Mouse (Mus musculus) adrenal gland, adult 18-20 months (tissue): Measurements from ENCODE around the gene Avil. TPM values are rescaled to one million over a fixed set of nuclear protein-coding genes. Genes with fewer than 3 reads are reported as not detected.
A peak's percentile ranks its signal among the peaks of the same experiment; 100 is the strongest.

ENCODE experiments used
- DNase-seq, 2 experiments: peaks; one replicate each; pipeline ENCODE4 v3.0.0; 2021 to 2022; ENCODE audit warnings: low spot score in 2 of 2
- total RNA-seq, 2 experiments: library from RNA; stranded (reverse); gene quantifications; 1 replicate in 1 of 2; 2 replicates in 1 of 2; pipeline ENCODE4 v1.2.3; 2021

Gene Avil
- total RNA-seq, 2 experiments from 2014 or later: 0.67 to 5.5 TPM

DNA sequence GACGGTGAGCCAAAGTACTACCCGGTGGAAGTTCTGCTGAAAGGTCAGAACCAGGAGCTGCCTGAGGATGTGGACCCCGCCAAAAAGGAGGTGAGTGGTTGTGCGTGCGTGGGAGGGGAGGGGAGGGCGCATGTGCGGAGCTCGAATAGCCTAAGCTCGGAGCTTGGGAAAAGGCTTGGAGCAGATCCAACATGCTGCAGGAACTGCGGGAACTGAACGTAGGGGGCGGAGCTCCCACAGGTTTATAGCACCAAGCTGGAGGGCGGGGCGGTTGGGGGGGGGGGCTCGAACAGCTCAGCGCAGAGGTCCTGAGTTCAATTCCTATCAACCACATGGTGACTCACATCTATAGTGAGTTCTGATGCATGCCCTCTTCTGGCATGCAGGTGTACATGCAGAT is 17.9 kb downstream of the Avil start:
- no peak for DNase-seq

DNA sequence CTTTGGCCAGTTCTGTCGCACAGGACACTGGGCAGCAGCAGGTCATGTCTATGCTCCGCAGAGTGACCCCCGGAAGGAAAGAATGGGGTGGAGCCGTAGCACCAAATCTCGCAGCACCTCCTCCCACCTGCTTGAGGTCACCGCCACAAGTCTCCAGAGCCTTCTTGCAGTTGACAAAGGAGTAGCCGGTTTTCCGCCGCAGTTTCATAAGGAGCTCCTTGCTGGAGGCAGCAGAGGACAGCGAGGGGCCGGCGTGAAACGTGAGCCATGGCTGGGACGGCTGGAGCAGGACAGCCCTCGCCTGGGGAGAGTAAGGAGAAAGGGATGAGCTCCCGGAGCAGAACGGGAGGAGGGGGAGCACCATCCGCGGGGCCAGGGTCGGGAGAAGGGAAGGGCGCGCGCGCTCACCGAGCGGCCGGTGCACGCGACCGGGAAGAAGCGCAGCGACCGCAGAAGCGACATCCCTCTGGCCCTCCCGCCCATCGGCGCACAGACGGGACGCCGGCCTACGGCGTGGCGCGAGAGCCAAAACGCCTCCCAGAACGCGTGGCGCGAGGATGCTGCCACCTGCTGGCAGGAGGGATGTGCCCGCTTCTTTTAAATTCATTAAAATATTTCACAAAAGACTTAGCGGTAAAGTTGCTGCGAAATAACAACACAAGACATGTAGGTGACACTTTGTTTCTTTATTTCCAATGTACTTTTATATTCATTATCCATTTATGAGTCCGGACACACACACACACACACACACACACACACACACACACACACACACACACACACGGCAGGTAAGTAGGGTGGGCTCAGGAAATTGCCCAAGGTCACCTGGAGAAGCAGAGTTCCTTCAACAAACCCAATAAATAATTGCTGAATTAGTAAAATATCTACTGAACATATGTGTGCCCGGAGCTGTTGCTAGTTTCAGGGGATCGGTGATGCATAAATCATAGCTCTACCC is 30.1 kb downstream of the Avil start, which contains the start of gene Tsfm:
Gene Tsfm (minus strand): TSS at position 505 of the 961 bp plus-strand sequence.
- peak; percentile 94 to 98 for DNase-seq

DNA sequence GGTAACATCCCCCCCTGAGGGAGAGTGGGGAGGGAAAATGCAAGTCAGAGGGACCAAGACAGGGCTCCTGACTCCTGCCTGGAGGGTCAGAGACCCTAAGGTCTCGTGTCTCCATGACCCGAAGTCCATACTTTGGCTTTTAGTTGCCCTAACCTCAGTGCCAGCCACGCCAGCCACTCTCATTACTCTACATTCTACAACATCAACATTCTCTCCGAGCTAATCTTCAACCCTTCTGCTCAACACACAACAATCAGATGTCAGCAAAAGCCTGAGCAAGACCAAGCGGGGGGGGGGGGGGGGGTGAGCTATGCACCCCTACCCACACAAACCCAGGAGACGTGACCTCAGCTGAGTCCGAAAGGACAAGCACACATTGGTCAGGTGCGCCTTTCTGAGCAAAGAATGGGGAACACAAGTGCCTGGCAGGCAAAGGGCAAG is 32.8 kb downstream of the Avil start:
- DNase-seq: no peak

DNA sequence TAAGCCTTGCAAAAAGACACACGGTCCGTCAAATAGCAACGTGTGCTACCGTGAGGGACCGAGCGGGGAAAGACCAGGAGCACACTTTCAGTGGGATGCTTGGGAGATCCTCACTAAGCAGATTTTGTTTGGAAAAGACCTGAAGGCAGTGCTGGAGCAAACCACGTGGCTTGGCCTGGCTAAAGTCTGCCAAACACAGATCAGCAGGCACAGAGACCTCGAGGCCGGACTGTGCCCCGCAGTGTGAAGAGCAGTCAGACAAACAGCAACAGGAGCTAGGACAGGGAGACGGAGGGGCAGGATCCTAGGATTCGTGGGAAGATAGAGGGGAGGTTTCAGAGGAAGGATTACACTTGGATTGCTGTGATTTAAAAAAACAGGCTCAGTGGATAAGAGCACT is 35.8 kb downstream of the Avil start:
- no peak for DNase-seq

DNA sequence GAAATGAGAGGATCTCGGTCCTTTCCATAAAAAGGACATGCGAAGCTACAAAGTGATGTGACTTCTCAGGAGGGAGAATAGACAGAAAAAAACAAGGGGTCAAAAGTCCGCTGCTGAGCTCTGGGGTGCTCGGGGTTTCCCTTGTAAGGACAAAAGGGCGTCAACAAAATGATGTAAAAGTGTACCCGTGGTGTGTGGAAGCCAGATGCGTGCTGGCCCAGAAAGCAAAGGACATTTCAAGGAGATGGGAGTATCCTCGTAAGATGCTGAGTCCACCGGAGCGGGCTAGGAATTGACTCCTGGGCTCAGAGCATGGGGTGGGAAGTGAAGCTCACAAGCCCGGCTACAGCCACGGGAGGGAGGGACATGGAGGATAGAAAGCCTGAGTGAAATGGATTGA is 37.1 kb downstream of the Avil start:
- no peak for DNase-seq

DNA sequence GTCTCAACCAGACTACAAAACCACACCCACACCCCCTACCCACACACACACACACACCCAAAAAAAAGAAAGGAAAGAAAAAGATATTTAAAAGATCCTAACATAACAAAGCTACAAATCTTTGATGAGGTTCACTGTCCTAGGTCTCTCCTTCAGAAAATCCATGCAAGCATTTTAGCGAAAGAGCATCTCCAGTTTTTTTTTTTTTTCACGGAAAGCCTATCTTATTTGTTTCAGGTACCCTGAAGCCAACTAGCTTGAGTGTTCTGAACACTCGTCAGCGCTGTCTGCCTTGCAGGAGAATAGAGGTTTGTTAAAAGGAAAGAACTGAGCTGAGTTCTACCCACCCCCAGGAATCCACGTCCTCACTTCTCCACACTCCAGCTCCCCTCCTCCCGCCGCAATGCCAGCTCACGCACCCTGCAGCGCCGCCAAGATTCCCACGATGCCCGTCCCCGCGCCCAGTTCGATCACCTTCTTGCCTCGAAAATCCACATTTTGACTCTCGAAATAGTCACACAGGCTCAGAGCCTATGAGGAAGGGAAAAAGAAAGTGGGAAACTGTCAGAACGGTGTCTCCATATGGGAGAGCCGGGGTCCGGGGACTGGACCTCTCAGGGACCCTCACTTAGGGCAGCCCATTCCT is 40.2 kb downstream of the Avil start:
- DNase-seq: no peak

DNA sequence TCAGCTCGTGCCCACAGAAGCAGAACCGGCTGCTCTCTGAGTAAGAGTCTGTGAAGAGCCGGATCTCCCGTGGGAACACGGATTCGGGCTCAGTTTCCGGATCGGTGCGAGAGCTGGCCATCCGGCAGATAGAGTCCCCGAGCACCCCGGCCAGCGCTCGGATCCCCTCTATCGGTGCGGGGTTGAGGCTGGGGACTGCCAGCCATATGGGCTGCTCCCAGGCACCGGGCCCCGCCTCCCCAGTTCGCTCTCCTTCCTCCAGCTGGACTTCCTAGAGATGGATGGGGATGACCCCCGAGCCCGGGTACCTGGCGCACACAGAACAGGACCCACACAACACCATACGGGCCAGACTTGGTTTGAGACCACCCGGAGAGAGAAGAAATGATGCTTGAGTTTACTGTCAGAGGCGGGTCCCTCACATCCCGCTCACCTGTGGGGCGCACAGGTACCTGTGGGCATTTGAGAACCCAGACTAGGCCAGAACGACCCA is 40.8 kb downstream of the Avil start, which contains the start of the genes Mettl1 and Eef1akmt3:
Gene Mettl1 (plus strand): TSS at position 141 of the 493 bp plus-strand sequence.
Gene Eef1akmt3 (minus strand): TSS at position 240 of the 493 bp plus-strand sequence.
- peak in 1 of 2 experiments; percentile 57 for DNase-seq

DNA sequence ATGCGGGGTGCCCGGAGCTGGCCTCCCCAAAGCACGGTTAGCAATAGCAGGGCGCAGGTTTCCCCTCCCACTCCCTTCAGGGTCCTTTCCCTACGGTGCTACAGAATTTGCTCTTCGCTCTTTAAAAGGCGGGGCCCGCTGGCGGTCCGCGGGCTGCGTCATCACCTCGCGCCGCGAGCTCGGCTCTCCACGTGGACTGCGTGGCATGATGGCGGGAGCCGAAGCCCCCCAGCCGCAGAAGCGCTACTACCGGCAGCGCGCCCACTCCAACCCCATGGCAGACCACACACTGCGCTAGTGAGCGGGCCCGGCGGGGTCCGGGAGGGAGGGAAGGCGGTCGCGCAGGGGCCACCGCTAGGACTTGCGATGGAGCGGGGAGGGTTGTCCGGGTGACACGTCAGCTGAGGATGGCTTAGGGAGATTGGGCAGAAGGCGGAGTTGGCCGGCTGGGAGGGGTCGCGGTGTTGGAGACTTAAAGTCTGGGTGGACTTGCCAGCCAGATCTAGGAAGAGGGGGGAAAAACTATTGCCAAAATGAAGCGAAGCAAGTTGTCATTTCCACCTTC is 41.3 kb downstream of the Avil start:
- DNase-seq: peak; percentile 87 to 91

DNA sequence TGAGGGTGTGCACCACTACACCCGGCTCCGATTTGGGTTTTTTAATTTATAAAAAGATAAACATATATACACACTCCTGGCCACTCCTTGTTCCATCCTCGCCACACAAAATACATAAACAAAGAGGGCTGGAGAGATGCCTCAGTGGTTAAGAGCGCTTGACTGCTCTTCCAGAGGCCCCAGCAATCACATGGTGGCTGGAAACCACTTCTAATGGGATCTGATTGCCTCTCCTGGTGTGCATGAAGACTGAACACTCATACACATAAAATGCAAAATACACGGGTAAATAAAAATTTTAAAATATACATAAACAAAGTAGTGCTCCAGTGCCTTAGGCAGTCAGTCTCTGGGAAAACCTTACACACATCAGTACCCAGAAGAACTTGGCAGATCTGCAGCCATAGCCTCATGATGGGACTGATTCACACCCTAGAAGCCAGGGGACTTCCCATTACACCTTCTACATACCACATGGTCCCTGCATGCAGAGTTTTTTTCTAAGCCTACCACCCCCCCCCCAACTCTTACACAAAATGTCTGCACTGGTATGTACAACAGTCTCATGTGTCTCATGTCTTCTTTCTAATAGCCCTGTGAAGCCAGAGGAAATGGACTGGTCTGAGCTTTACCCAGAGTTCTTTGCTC is 42.1 kb downstream of the Avil start:
- no peak for DNase-seq

DNA sequence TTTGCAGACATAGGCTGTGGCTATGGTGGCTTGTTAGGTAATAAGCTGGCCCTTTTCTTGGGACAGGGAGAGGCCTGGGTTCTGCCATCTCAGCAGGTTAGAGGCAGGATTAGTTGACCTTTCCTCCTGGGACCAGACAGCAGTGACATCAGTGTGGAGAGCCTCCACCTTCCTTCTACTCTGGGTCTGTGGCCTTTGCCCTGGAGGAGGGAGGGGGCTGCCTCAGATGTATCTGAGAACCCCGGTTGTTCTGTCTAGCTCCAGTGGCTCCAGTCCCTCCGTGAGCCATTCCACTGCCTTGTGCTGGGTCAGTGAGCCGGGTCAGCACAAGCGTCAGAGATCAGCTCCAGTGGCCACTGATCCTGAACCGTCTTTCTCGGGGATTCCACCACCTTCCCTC is 42.7 kb downstream of the Avil start:
- DNase-seq: no peak

DNA sequence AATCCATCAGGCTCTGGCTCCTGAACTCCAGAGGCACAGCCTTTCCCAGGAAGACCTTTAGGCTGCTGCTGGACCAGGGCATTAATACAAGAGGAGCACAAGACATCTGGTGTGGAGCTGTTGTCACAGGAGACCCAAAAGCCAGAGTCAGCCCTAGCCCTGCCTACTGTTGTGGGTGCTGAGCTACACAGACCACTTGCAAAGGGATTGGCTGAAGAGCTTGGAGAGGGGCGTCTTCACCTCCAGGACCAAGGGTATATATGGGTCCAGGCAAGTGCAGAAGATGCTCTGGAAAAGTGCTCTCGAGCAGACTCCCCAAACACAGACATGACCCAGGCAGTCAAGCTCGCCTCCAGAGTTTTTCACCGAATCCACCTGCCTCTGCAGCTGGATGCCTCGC is 47.4 kb downstream of the Avil start, which contains the start of gene Cyp27b1:
Gene Cyp27b1 (plus strand): TSS at position 297 of the 400 bp plus-strand sequence.
- no peak for DNase-seq

DNA sequence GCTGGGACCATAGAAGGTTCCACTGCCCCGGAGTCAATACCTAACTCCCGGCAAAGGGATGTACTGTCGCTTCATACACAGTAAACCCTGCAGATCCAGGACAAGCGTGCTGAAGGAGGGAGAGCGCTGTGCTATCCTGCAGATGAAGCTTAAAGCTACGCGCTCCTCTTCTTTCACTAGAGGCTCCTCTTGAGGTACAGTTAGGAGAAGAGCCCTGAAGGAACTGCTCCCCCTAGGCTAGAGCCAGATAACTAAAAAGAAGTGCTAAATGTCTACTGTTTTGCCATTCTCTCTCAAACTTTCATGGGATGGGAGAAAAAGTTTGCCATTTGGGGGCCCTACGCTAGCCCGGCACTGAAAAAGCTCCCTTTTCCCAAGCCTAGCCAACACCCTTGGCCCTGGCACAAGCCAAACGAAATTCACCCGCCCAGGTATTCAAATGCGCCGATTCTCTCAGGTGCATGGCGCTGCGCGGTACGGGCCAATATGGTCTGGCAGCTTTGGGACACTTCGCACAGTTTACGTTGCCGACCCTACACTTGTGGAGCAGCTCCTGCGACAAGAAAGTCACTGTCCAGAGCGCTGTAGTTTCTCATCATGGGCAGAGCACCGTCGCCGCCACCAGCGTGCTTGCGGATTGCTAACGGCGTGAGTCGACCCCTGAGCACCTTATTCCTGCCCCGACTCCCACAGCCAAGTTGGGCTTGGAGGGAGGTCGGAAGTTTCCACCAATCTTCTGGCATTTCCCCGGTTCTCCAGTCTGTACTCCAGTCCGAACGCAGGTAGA is 48.3 kb downstream of the Avil start:
- no peak for DNase-seq

DNA sequence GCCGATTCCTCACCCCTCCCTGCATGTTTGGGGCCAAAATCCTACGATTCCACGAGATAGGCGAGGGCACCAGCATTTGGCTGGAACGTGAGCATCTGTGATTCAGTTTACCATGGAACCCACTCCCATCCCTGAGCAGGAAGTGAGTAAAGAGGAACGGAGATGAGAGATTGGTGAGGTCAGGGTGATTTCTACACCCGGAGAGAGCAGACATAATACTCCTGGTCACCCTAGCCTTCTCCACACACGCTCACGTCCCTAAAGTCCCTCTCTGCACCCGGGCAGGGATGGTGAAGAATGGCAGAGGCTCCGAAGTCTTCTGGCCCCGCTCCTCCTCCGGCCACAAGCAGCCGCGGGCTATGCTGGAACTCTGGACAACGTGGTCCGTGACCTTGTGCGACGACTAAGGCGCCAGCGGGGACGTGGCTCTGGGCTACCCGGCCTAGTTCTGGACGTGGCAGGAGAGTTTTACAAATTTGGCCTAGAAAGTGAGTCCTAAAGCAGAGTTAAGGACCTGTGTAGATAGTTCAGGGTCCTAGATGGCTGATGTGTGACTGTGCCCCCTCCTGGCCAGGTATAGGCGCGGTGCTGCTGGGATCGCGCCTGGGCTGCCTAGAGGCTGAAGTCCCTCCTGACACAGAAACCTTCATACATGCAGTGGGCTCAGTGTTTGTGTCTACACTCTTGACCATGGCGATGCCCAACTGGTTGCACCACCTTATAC is 49.0 kb downstream of the Avil start:
- DNase-seq: no peak

DNA sequence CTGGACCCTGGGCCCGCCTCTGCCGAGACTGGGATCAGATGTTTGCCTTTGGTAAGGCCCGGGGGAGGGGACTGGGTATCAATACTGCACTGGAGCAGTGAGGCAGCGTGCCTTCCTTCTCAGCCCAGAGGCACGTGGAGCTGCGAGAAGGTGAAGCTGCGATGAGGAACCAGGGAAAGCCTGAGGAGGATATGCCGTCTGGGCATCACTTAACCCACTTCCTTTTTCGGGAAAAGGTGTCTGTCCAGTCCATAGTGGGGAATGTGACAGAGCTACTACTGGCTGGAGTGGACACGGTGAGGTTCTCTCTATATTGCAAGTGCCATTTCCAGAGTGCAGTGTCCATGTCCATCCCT is 49.6 kb downstream of the Avil start:
- no peak for DNase-seq

DNA sequence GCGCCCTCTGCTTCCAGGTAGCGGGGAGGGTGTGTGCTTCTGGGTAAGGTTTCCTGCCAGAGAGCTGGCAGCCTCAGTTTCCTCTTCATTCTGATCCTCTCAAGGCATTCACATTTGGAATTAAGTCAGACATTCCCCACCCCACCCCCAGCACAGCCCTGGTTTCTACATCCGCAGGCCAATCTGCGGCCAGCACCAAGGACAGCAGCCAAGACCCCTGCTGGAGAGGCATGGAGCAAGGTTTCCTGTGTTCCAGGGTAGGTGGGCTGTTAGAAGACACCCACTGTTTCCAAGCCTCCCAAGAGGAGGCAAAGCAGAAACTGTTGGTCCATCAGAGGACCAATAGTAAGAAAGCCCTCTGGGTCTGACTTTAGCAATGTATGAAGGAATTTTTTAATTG is 54.1 kb downstream of the Avil start:
- DNase-seq: no peak

DNA sequence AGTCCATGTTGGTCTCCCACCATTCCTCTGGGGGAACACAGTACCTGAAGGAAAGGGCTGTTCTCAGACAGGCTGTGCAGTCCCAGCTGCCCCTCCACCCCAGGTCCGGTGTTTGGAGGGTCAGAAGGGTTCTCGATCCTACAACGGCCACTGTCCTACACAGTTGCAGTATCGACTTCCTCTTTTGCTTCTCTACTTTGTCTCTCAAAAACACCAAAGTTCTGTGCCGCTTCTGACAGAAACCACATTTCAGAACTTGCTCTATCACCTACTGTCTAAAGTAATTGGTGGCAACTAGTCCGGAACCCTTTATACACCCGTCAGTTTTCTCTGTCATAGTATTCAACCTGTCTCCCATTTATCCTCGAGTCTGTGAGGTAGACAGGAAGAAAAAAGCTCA is 54.9 kb downstream of the Avil start:
- no peak for DNase-seq

DNA sequence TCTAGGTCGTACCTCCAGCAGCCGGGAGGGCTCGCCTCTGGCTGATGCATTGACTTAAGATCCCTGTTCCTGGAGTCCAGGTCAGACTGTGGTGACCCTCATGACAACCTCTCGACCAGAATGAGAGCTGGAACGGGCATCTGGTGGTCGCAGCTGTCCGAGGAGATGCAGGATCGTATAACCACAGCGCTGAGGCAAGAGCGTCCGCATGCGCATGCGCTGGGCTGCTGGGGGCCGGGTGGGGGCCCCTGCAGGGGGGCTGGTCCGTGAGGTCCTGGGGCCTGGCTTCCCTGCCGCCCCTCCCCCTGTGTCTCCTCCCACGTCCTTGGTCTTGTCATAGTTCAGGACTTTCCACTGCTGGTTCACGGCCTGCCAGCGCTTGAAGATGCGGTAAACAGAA is 56.0 kb downstream of the Avil start:
- DNase-seq: no peak

DNA sequence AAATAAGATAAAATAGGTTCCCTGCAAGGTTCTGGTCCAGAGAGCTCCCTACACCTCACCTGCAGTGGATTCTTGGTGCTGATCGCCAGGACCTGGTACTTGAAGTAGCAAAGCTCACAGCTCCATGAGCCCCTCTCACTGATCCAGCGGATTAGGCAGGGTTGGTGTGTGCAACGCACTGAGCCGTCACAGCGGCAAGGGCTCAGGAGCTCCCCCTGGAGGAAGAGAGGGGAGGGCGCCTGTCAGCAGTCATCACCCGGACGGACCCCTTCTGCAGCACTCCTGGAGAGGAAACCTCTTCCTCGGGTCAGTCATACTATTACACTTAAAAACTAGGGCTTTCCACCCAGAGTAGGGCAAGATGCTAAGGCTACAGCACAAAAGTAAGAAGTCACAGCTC is 57.7 kb downstream of the Avil start:
- peak; percentile 77 to 79 for DNase-seq

DNA sequence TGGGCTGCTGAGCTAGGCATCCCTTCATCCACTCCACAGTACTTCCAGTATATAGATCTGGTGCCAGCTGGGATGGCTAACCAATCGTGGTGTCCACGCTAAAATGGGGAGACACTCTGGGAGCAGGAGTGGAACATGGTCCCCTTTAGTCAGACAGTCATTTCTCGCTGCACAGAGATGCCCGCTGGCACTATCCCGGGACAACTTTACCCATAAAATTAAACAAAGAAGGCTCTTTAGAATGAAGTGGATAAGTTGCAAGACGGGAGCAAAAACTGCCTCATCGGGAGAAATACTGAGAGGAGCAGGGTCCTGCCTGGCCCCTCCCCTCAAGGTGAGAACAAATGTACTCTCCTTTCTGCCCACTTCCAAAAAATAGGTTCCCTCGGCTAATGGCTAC is 58.2 kb downstream of the Avil start:
- DNase-seq: no peak
